Mouse (Mus musculus): ENCODE data around the gene Ybx3. TPM values are rescaled to one million over a fixed set of nuclear protein-coding genes. Genes with fewer than 3 reads are reported as not detected.

The Ybx3 gene
- polyA plus RNA-seq (2016; fragmentation: Nextera tagmentation; extraction: Ambion mirVana): 24.2 and 27.2 TPM in 2 replicates

GRCm38 (mm10) chr6:131388040-131389021 is at the start of gene Ybx3:
Gene Ybx3, minus strand, starts transcription at chr6:131388476.
- Histone ChIP-seq H3K27ac (peak within 1 kb of the TSS; percentile 46; the same call in 1 of the 2 replicates), H3K4me1 (peaks cover 19% of the 10 kb centered on the region)
- under 1% methylated on average over 99 of the region's 107 CpGs for WGBS

GRCm38 (mm10) chr6:131436626-131437025 is 48.4 kb upstream of the Ybx3 start:
- H3K4me2 ChIP-seq (replicated peaks): no peak overlapping the region
- H3K27me3 ChIP-seq (replicated peaks): 0 out of 2 replicates have a peak, but pooled peaks cover 3% of the 10 kb centered on the region
- no peaks in the 10 kb centered on the region for H3K9me3 ChIP-seq
- H3K36me3 ChIP-seq: no peaks in the 10 kb centered on the region
- H3K9ac ChIP-seq: no peak overlapping the region
- no peak overlapping the region for H3K4me3 ChIP-seq
- no peak overlapping the region for H3K27ac ChIP-seq
- no peak for ATAC-seq (ENCODE audit: low FRiP score, low read depth)
- H3K4me1 ChIP-seq: 0 out of 2 replicates have a peak, but pooled peaks cover 4% of the 10 kb centered on the region

More at GRCm38 (mm10) chr6:131388040-131389021, at the start of gene Ybx3:
- Histone ChIP-seq H3K9ac (peak within 1 kb of the TSS; percentile 85), H3K27me3 (replicated peaks) (0 out of 2 replicates have a peak, but pooled peaks cover 5% of the 10 kb centered on the region), H3K36me3 (no peaks in the 10 kb centered on the region), H3K4me2 (replicated peaks) (peak within 1 kb of the TSS; percentile 72), H3K4me3 (peak within 1 kb of the TSS; percentile 78), H3K9me3 (no peaks in the 10 kb centered on the region)
- peak; percentile 95 for ATAC-seq (ENCODE audit: low FRiP score, low read depth)

GRCm38 (mm10) chr6:131434088-131434487 is 45.8 kb upstream of the Ybx3 start:
- Histone ChIP-seq H3K27me3 (replicated peaks) (0 out of 2 replicates have a peak, but pooled peaks cover 3% of the 10 kb centered on the region), H3K4me2 (replicated peaks) (peak overlapping the region; percentile 78), H3K4me1 (0 out of 2 replicates have a peak, but pooled peaks cover 4% of the 10 kb centered on the region), H3K9ac (no peak overlapping the region), H3K27ac (no peak overlapping the region), H3K4me3 (no peak overlapping the region), H3K9me3 (no peaks in the 10 kb centered on the region), H3K36me3 (no peaks in the 10 kb centered on the region)
- ATAC-seq (ENCODE audit: low FRiP score, low read depth): 0 out of 2 replicates have a peak, but pooled peaks have one; percentile 33
- 48% methylated on average over 1 of the region's 1 CpGs for WGBS

GRCm38 (mm10) chr6:131433153-131434048 is 45.1 kb upstream of the Ybx3 start:
- Histone ChIP-seq H3K4me1 (0 out of 2 replicates have a peak, but pooled peaks cover 4% of the 10 kb centered on the region), H3K27ac (no peak overlapping the region)
- 9% methylated on average over 39 of the region's 39 CpGs for WGBS

GRCm38 (mm10) chr6:131421572-131421971 is 33.3 kb upstream of the Ybx3 start:
- WGBS: 73% methylated on average over 3 of the region's 3 CpGs
- Histone ChIP-seq H3K27me3 (replicated peaks) (no peaks in the 10 kb centered on the region), H3K4me2 (replicated peaks) (no peak overlapping the region), H3K36me3 (no peaks in the 10 kb centered on the region), H3K9ac (no peak overlapping the region), H3K9me3 (no peaks in the 10 kb centered on the region), H3K4me3 (no peak overlapping the region), H3K27ac (no peak overlapping the region), H3K4me1 (no peaks in the 10 kb centered on the region)
- no peak for ATAC-seq (ENCODE audit: low FRiP score, low read depth)

More at GRCm38 (mm10) chr6:131433153-131434048, 45.1 kb upstream of the Ybx3 start:
- H3K36me3 ChIP-seq: no peaks in the 10 kb centered on the region
- ATAC-seq (ENCODE audit: low FRiP score, low read depth): peak; percentile 65
- peak overlapping the region; percentile 39 for H3K4me3 ChIP-seq
- H3K4me2 ChIP-seq (replicated peaks): peak overlapping the region; percentile 78
- no peaks in the 10 kb centered on the region for H3K9me3 ChIP-seq
- H3K9ac ChIP-seq: peak overlapping the region; percentile 67
- 0 out of 2 replicates have a peak, but pooled peaks cover 3% of the 10 kb centered on the region for H3K27me3 ChIP-seq (replicated peaks)

- Histone ChIP-seq H3K4me1 (no peaks in the 10 kb centered on the region), H3K27ac (no peak overlapping the region), H3K4me3 (no peak overlapping the region), H3K27me3 (replicated peaks) (no peaks in the 10 kb centered on the region), H3K9ac (no peak overlapping the region), H3K4me2 (replicated peaks) (no peak overlapping the region), H3K36me3 (no peaks in the 10 kb centered on the region), H3K9me3 (no peaks in the 10 kb centered on the region)
- WGBS: 88% methylated on average over 3 of the region's 3 CpGs
- no peak for ATAC-seq (ENCODE audit: low FRiP score, low read depth)
These were observed 31.3 kb upstream of the Ybx3 start for GRCm38 (mm10) chr6:131419614-131420013.

- H3K9ac ChIP-seq: no peak overlapping the region
- no peaks in the 10 kb centered on the region for H3K4me1 ChIP-seq
- no peak overlapping the region for H3K4me3 ChIP-seq
- H3K36me3 ChIP-seq: no peaks in the 10 kb centered on the region
- H3K27me3 ChIP-seq (replicated peaks): no peaks in the 10 kb centered on the region
- H3K27ac ChIP-seq: no peak overlapping the region
- H3K4me2 ChIP-seq (replicated peaks): no peak overlapping the region
- 0 out of 2 replicates have a peak, but pooled peaks have one; percentile 44 for ATAC-seq (ENCODE audit: low FRiP score, low read depth)
- H3K9me3 ChIP-seq: no peaks in the 10 kb centered on the region
These were observed 30.5 kb upstream of the Ybx3 start for GRCm38 (mm10) chr6:131418770-131419169.

- 89% methylated on average over 6 of the region's 6 CpGs for WGBS
- no peaks in the 10 kb centered on the region for H3K9me3 ChIP-seq
- no peaks in the 10 kb centered on the region for H3K4me1 ChIP-seq
- H3K27ac ChIP-seq: no peak overlapping the region
- no peak for ATAC-seq (ENCODE audit: low FRiP score, low read depth)
- no peaks in the 10 kb centered on the region for H3K27me3 ChIP-seq (replicated peaks)
- H3K4me2 ChIP-seq (replicated peaks): no peak overlapping the region
- no peak overlapping the region for H3K9ac ChIP-seq
- no peak overlapping the region for H3K4me3 ChIP-seq
- H3K36me3 ChIP-seq: no peaks in the 10 kb centered on the region
These were observed 23.0 kb upstream of the Ybx3 start for GRCm38 (mm10) chr6:131411116-131411843.

GRCm38 (mm10) chr6:131406957-131407356 is 18.7 kb upstream of the Ybx3 start:
- no peak overlapping the region for H3K27ac ChIP-seq
- ATAC-seq (ENCODE audit: low FRiP score, low read depth): no peak
- H3K9ac ChIP-seq: no peak overlapping the region
- H3K4me3 ChIP-seq: no peak overlapping the region
- no peak overlapping the region for H3K4me2 ChIP-seq (replicated peaks)
- no peaks in the 10 kb centered on the region for H3K9me3 ChIP-seq
- no peaks in the 10 kb centered on the region for H3K27me3 ChIP-seq (replicated peaks)
- no peaks in the 10 kb centered on the region for H3K4me1 ChIP-seq
- H3K36me3 ChIP-seq: no peaks in the 10 kb centered on the region

GRCm38 (mm10) chr6:131405896-131406295 is 17.6 kb upstream of the Ybx3 start:
- 3% methylated on average over 2 of the region's 2 CpGs for WGBS
- Histone ChIP-seq H3K36me3 (no peaks in the 10 kb centered on the region), H3K9me3 (no peaks in the 10 kb centered on the region), H3K9ac (no peak overlapping the region), H3K4me3 (no peak overlapping the region), H3K27ac (no peak overlapping the region), H3K4me2 (replicated peaks) (no peak overlapping the region), H3K4me1 (no peaks in the 10 kb centered on the region), H3K27me3 (replicated peaks) (no peaks in the 10 kb centered on the region)
- ATAC-seq (ENCODE audit: low FRiP score, low read depth): 0 out of 2 replicates have a peak, but pooled peaks have one; percentile 44

- Histone ChIP-seq H3K4me1 (no peaks in the 10 kb centered on the region), H3K4me3 (no peak overlapping the region), H3K27me3 (replicated peaks) (no peaks in the 10 kb centered on the region), H3K9me3 (no peaks in the 10 kb centered on the region), H3K27ac (no peak overlapping the region), H3K36me3 (no peaks in the 10 kb centered on the region), H3K9ac (no peak overlapping the region), H3K4me2 (replicated peaks) (no peak overlapping the region)
- 88% methylated on average over 4 of the region's 4 CpGs for WGBS
- no peak for ATAC-seq (ENCODE audit: low FRiP score, low read depth)
These were observed 16.9 kb upstream of the Ybx3 start for GRCm38 (mm10) chr6:131405174-131405573.

Data from neural tube, embryonic 12.5 days (tissue).